Mouse (Mus musculus) MEL (cell line): ENCODE measurements at regions not wholly inside any gene's neighbourhood (a gene's known extent, or its start where the extent isn't known, plus 50 kb on each side); places are given as distances from the start of the nearest gene placed in this dataset.

ENCODE experiments used
- DNase-seq: peaks from one replicate; pipeline ENCODE4 v3.0.0; 2011; ENCODE audit warnings: low read depth, low spot score
- H3K27ac ChIP-seq: 2 replicates; pipeline ENCODE4 v1.5.1; 2012; ENCODE audit warnings: low read depth, mild to moderate bottlenecking, control low read depth, low read length, moderate library complexity; ENCODE audit not compliant: control insufficient read depth
- H3K27me3 ChIP-seq, 2 experiments: fragments of 150-350 bp in 1 of 2; sonication (generic) in 1 of 2; 2 replicates each; pipeline ENCODE4 v1.6.1; 2012; ENCODE audit warnings: low read length in 2 of 2, mild to moderate bottlenecking in 2 of 2, improper control_type of control experiment in 1 of 2, moderate library complexity in 1 of 2; ENCODE audit not compliant: insufficient read depth in 2 of 2, control insufficient read depth in 1 of 2
- H3K36me3 ChIP-seq, 2 experiments: 2 replicates each; pipeline ENCODE4 v1.6.1; 2012 to 2014; ENCODE audit warnings: low read length in 2 of 2, improper control_type of control experiment in 1 of 2, inconsistent platforms in 1 of 2, mild to moderate bottlenecking in 1 of 2; ENCODE audit not compliant: insufficient read depth in 2 of 2, control insufficient read depth in 1 of 2
- H3K4me1 ChIP-seq, 2 experiments: fragments of 150-350 bp in 1 of 2; sonication (generic) in 1 of 2; 2 replicates each; pipeline ENCODE4 v1.6.1; 2012; ENCODE audit warnings: low read length in 2 of 2, improper control_type of control experiment in 1 of 2, mild to moderate bottlenecking in 1 of 2; ENCODE audit not compliant: insufficient read depth in 2 of 2, control insufficient read depth in 1 of 2
- H3K4me3 ChIP-seq, 2 experiments: fragments of 150-350 bp in 1 of 2; sonication (generic) in 1 of 2; 2 replicates each; pipeline ENCODE4 v1.5.1; 2012; ENCODE audit warnings: low read depth in 2 of 2, low read length in 2 of 2, mild to moderate bottlenecking in 2 of 2, moderate library complexity in 2 of 2, control low read depth in 1 of 2, improper control_type of control experiment in 1 of 2; ENCODE audit not compliant: control insufficient read depth in 1 of 2, insufficient read depth in 1 of 2
- H3K79me2 ChIP-seq: 2 replicates; pipeline ENCODE4 v1.6.1; 2012; ENCODE audit warnings: mild to moderate bottlenecking, low read length, moderate library complexity; ENCODE audit not compliant: control insufficient read depth, poor library complexity, insufficient read depth
- H3K9ac ChIP-seq: 2 replicates; pipeline ENCODE4 v1.6.1; 2012; ENCODE audit warnings: low read depth, mild to moderate bottlenecking, control low read depth, low read length, moderate library complexity; ENCODE audit not compliant: control insufficient read depth, poor library complexity, severe bottlenecking
- H3K9me3 ChIP-seq: fragments of 150-350 bp; sonication (generic); replicated peaks from 2 replicates; pipeline ENCODE4 v1.6.1; 2012; ENCODE audit warnings: mild to moderate bottlenecking, low read length, improper control_type of control experiment, moderate library complexity; ENCODE audit not compliant: insufficient read depth
- CHD1 ChIP-seq: IDR thresholded peaks from 2 replicates; pipeline ENCODE4 v1.6.1; 2012; ENCODE audit warnings: low read depth, mild to moderate bottlenecking, inconsistent platforms, low read length, improper control_type of control experiment
- CHD2 ChIP-seq: IDR thresholded peaks from 2 replicates; pipeline ENCODE4 v1.6.1; 2011; ENCODE audit warnings: low read length, improper control_type of control experiment
- CTCF ChIP-seq, 3 experiments: IDR thresholded peaks in 2 of 3; conservative IDR thresholded peaks in 1 of 3; 2 replicates each; pipeline ENCODE4 v1.5.1; 2011 to 2012; ENCODE audit warnings: low read length in 3 of 3, low read depth in 2 of 3, mild to moderate bottlenecking in 2 of 3, improper control_type of control experiment in 1 of 3, inconsistent platforms in 1 of 3, mixed read lengths in 1 of 3, moderate library complexity in 1 of 3; ENCODE audit not compliant: control insufficient read depth in 1 of 3, insufficient read depth in 1 of 3, poor library complexity in 1 of 3, severe bottlenecking in 1 of 3
- E2F4 ChIP-seq: IDR thresholded peaks from 2 replicates; pipeline ENCODE4 v1.6.1; 2011; ENCODE audit warnings: low read depth, low read length, improper control_type of control experiment, borderline replicate concordance
- ELF1 ChIP-seq: IDR thresholded peaks from 2 replicates; pipeline ENCODE4 v1.6.1; 2014; ENCODE audit warnings: low read depth, mild to moderate bottlenecking, inconsistent platforms, low read length, improper control_type of control experiment, moderate library complexity
- EP300 ChIP-seq, 2 experiments: IDR thresholded peaks; 2 replicates each; pipeline ENCODE4 v1.6.1; 2011; ENCODE audit warnings: improper control_type of control experiment in 2 of 2, low read length in 2 of 2, low read depth in 1 of 2, mild to moderate bottlenecking in 1 of 2
- ETS1 ChIP-seq: IDR thresholded peaks from 2 replicates; pipeline ENCODE4 v1.6.1; 2012; ENCODE audit warnings: low read depth, mild to moderate bottlenecking, inconsistent platforms, low read length, improper control_type of control experiment, moderate library complexity
- GABPA ChIP-seq: IDR thresholded peaks from 2 replicates; pipeline ENCODE4 v1.6.1; 2012; ENCODE audit warnings: low read depth, mild to moderate bottlenecking, inconsistent platforms, low read length, improper control_type of control experiment, moderate library complexity
- GATA1 ChIP-seq: IDR thresholded peaks from 2 replicates; pipeline ENCODE4 v1.6.1; 2011; ENCODE audit warnings: low read depth, low read length, improper control_type of control experiment
- HCFC1 ChIP-seq: IDR thresholded peaks from 2 replicates; pipeline ENCODE4 v1.6.1; 2012; ENCODE audit warnings: low read depth, mild to moderate bottlenecking, inconsistent platforms, low read length, improper control_type of control experiment, moderate library complexity
- JUND ChIP-seq: IDR thresholded peaks from 2 replicates; pipeline ENCODE4 v1.6.1; 2011; ENCODE audit warnings: low read depth, mild to moderate bottlenecking, improper control_type of control experiment, low read length
- KAT2A ChIP-seq: conservative IDR thresholded peaks from 2 replicates; pipeline ENCODE4 v1.6.1; 2012; ENCODE audit warnings: low read depth, low read length, improper control_type of control experiment, inconsistent platforms
- MAX ChIP-seq: IDR thresholded peaks from 2 replicates; pipeline ENCODE4 v1.6.1; 2011; ENCODE audit warnings: low read length, improper control_type of control experiment
- MAZ ChIP-seq: IDR thresholded peaks from 2 replicates; pipeline ENCODE4 v1.6.1; 2012; ENCODE audit warnings: low read depth, mild to moderate bottlenecking, inconsistent platforms, low read length, improper control_type of control experiment
- MEF2A ChIP-seq: IDR thresholded peaks from 2 replicates; pipeline ENCODE4 v1.6.1; 2014; ENCODE audit warnings: low read depth, mild to moderate bottlenecking, inconsistent platforms, low read length, improper control_type of control experiment; ENCODE audit not compliant: poor library complexity, insufficient replicate concordance, severe bottlenecking; ENCODE audit errors: extremely low read depth
- MXI1 ChIP-seq: IDR thresholded peaks from 2 replicates; pipeline ENCODE4 v1.6.1; 2011; ENCODE audit warnings: mild to moderate bottlenecking, low read depth, low read length, improper control_type of control experiment
- MYB ChIP-seq: IDR thresholded peaks from 2 replicates; pipeline ENCODE4 v1.6.1; 2011; ENCODE audit warnings: mild to moderate bottlenecking, low read depth, low read length, improper control_type of control experiment
- MYC ChIP-seq: IDR thresholded peaks from 2 replicates; pipeline ENCODE4 v1.6.1; 2011; ENCODE audit warnings: low read depth, mild to moderate bottlenecking, low read length, improper control_type of control experiment, moderate library complexity
- NELFE ChIP-seq: IDR thresholded peaks from 2 replicates; pipeline ENCODE4 v1.6.1; 2011; ENCODE audit warnings: low read depth, low read length, improper control_type of control experiment
- NRF1 ChIP-seq: IDR thresholded peaks from 2 replicates; pipeline ENCODE4 v1.6.1; 2014; ENCODE audit warnings: low read depth, mild to moderate bottlenecking, inconsistent platforms, low read length, improper control_type of control experiment, moderate library complexity; ENCODE audit not compliant: poor library complexity, insufficient read depth, severe bottlenecking
- POLR2A ChIP-seq, 2 experiments: IDR thresholded peaks; 2 replicates each; pipeline ENCODE4 v1.6.1; 2011 to 2012; ENCODE audit warnings: low read length in 2 of 2, mild to moderate bottlenecking in 2 of 2, control low read depth in 1 of 2, improper control_type of control experiment in 1 of 2, low read depth in 1 of 2, moderate library complexity in 1 of 2; ENCODE audit not compliant: control insufficient read depth in 1 of 2, insufficient read depth in 1 of 2, poor library complexity in 1 of 2
- POLR2AphosphoS5 ChIP-seq: IDR thresholded peaks from 2 replicates; pipeline ENCODE4 v1.6.1; 2012; ENCODE audit warnings: low read depth, borderline replicate concordance, mild to moderate bottlenecking, inconsistent platforms, low read length, moderate library complexity, mixed read lengths
- RAD21 ChIP-seq: IDR thresholded peaks from 2 replicates; pipeline ENCODE4 v1.6.1; 2011; ENCODE audit warnings: mild to moderate bottlenecking, low read depth, low read length, improper control_type of control experiment
- SIN3A ChIP-seq: IDR thresholded peaks from 2 replicates; pipeline ENCODE4 v1.6.1; 2012; ENCODE audit warnings: low read length, improper control_type of control experiment, inconsistent platforms
- SMC3 ChIP-seq: IDR thresholded peaks from 2 replicates; pipeline ENCODE4 v1.6.1; 2011; ENCODE audit warnings: low read depth, low read length, improper control_type of control experiment
- TAL1 ChIP-seq: IDR thresholded peaks from 2 replicates; pipeline ENCODE4 v1.6.1; 2012; ENCODE audit warnings: mild to moderate bottlenecking, inconsistent platforms, low read length, moderate library complexity, mixed read lengths
- TBP ChIP-seq: IDR thresholded peaks from 2 replicates; pipeline ENCODE4 v1.8.0; 2011; ENCODE audit warnings: low read depth, low read length, improper control_type of control experiment
- TCF12 ChIP-seq: IDR thresholded peaks from 2 replicates; pipeline ENCODE4 v1.6.1; 2014; ENCODE audit warnings: low read depth, mild to moderate bottlenecking, inconsistent platforms, low read length, improper control_type of control experiment, moderate library complexity
- UBTF ChIP-seq: IDR thresholded peaks from 2 replicates; pipeline ENCODE4 v1.6.1; 2012; ENCODE audit warnings: low read depth, mild to moderate bottlenecking, inconsistent platforms, low read length, improper control_type of control experiment, moderate library complexity, borderline replicate concordance; ENCODE audit not compliant: insufficient read depth
- USF1 ChIP-seq: IDR thresholded peaks from 2 replicates; pipeline ENCODE4 v1.6.1; 2014; ENCODE audit warnings: low read depth, mild to moderate bottlenecking, inconsistent platforms, low read length, improper control_type of control experiment, moderate library complexity
- USF2 ChIP-seq, 2 experiments: IDR thresholded peaks; 2 replicates each; pipeline ENCODE4 v1.6.1; 2011 to 2012; ENCODE audit warnings: improper control_type of control experiment in 2 of 2, low read length in 2 of 2, borderline replicate concordance in 1 of 2, inconsistent platforms in 1 of 2, low read depth in 1 of 2, mild to moderate bottlenecking in 1 of 2; ENCODE audit not compliant: insufficient read depth in 1 of 2
- ZC3H11A ChIP-seq: IDR thresholded peaks from 2 replicates; pipeline ENCODE4 v1.6.1; 2012; ENCODE audit warnings: low read depth, mild to moderate bottlenecking, inconsistent platforms, low read length, improper control_type of control experiment
- ZKSCAN1 ChIP-seq: IDR thresholded peaks from 2 replicates; pipeline ENCODE4 v1.6.1; 2012; ENCODE audit warnings: low read depth, mild to moderate bottlenecking, inconsistent platforms, low read length, improper control_type of control experiment, moderate library complexity
- ZMIZ1 ChIP-seq: IDR thresholded peaks from 2 replicates; pipeline ENCODE4 v1.6.1; 2012; ENCODE audit warnings: low read depth, mild to moderate bottlenecking, inconsistent platforms, low read length, improper control_type of control experiment, moderate library complexity
- ZNF384 ChIP-seq: IDR thresholded peaks from 2 replicates; pipeline ENCODE4 v1.6.1; 2012; ENCODE audit warnings: low read depth, mild to moderate bottlenecking, inconsistent platforms, low read length, improper control_type of control experiment

DNA sequence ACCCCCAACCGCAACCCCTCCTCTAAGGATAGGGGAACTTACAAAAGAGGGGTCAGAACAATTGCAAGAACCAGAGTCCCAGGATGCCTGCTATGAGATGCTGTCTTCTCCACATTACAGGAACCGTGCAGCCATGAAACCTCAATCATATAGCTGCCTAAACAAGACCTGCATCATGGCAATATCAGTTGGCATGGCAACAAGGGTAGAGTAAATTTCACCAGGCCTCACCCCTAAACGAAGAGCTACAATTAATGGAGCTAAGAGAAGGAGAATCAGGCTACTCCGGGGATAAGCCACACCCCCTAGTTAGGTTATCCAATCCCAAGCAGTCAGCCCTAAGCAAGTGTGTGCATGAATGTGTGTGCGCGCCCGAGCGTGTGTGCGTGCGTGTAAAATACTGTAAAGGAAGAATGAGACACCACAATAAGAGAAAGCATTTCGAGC lies 80.1 kb upstream of the Atl2 start:
- Histone ChIP-seq H3K27ac (peak overlapping the region; percentile 53), H3K27me3 (no peaks in the 10 kb centered on the region), H3K9me3 (no peaks in the 10 kb centered on the region)
- TF ChIP-seq HCFC1 (no peak), SMC3 (no peak), CHD2 (no peak), MYB (no peak), UBTF (no peak), JUND (no peak), CTCF (IDR thresholded peaks at IDR 0.05 in 2 of 3, conservative IDR thresholded peaks at IDR 0.05 in 1 of 3; ENCODE audit: control insufficient read depth in 1 of 3, insufficient read depth in 1 of 3, low read depth in 2 of 3, low read length in 3 of 3, poor library complexity in 1 of 3, severe bottlenecking in 1 of 3) (no peak), ZMIZ1 (0 out of 2 replicates have a peak, but pooled peaks have one; percentile 15), MEF2A (no peak), CHD1 (no peak), TBP (peak; percentile 72), ZKSCAN1 (no peak), POLR2A (IDR thresholded peaks at IDR 0.05; ENCODE audit: control insufficient read depth in 1 of 2, insufficient read depth in 1 of 2, low read depth in 1 of 2, low read length in 2 of 2, poor library complexity in 1 of 2) (peak in 1 of 2 experiments; percentile 54; a peak in 2 of 4 replicates), EP300 (IDR thresholded peaks at IDR 0.05; ENCODE audit: low read depth in 1 of 2, low read length in 2 of 2) (no peak), ZNF384 (no peak), KAT2A (no peak), ELF1 (no peak), TAL1 (no peak), NRF1 (no peak), MAZ (no peak), GABPA (no peak), E2F4 (no peak), GATA1 (no peak), USF2 (IDR thresholded peaks at IDR 0.05; ENCODE audit: borderline replicate concordance in 1 of 2, insufficient read depth in 1 of 2, low read depth in 1 of 2, low read length in 2 of 2) (no peak), TCF12 (no peak), MAX (no peak), NELFE (peak; percentile 38; the same call in 1 of the 2 replicates), SIN3A (peak; percentile 63), MXI1 (no peak; the same call in 1 of the 2 replicates), USF1 (no peak), RAD21 (no peak), POLR2AphosphoS5 (no peak), MYC (no peak), ZC3H11A (no peak), ETS1 (no peak)
- TF ChIP-seq, all 39 proteins: peak for 5
- Histone ChIP-seq H3K4me1 (peaks cover 15 to 40% of the 10 kb centered on the region in 2 experiments), H3K79me2 (no peaks in the 10 kb centered on the region), H3K9ac (peak overlapping the region; percentile 39), H3K36me3 (peaks cover 0 to 10% of the 10 kb centered on the region in 2 experiments; a peak in 2 of 4 replicates), H3K4me3 (peak overlapping the region; percentile 48 to 52)
- peak; percentile 93 for DNase-seq
